Mouse (Mus musculus) kidney, embryonic 14.5 days (tissue): ENCODE data around the gene Birc6. TPM values are rescaled to one million over a fixed set of nuclear protein-coding genes. Genes with fewer than 3 reads are reported as not detected.

Experiments
- ATAC-seq: fragments of 200-750 bp; cut with Nextera tagmentation; 2 replicates; pipeline ENCODE4 v1.8.0; 2017; ENCODE audit warnings: moderate number of reproducible peaks, mild to moderate bottlenecking, moderate TSS enrichment, moderate library complexity; ENCODE audit not compliant: low FRiP score, low TSS enrichment
- H3K27ac ChIP-seq: fragments of 300-500 bp; sonication (generic); 2 replicates; pipeline ENCODE4 v1.5.1; 2014; ENCODE audit warnings: low read depth, mild to moderate bottlenecking, low read length, moderate library complexity, mixed read lengths
- H3K27me3 ChIP-seq: fragments of 300-500 bp; sonication (generic); 2 replicates; pipeline ENCODE4 v1.6.1; 2014; ENCODE audit warnings: mild to moderate bottlenecking, low read length; ENCODE audit not compliant: control insufficient read depth, insufficient read depth
- H3K36me3 ChIP-seq: fragments of 300-500 bp; sonication (generic); 2 replicates; pipeline ENCODE4 v1.6.1; 2014; ENCODE audit warnings: low read length, mixed read lengths; ENCODE audit not compliant: control insufficient read depth, insufficient read depth
- H3K4me1 ChIP-seq: fragments of 300-500 bp; sonication (generic); 2 replicates; pipeline ENCODE4 v1.6.1; 2014; ENCODE audit warnings: low read length, mixed read lengths; ENCODE audit not compliant: control insufficient read depth, insufficient read depth
- H3K4me2 ChIP-seq: fragments of 300-500 bp; sonication (generic); replicated peaks from 2 replicates; pipeline ENCODE4 v1.6.1; 2014; ENCODE audit warnings: low read depth, mild to moderate bottlenecking, low read length
- H3K4me3 ChIP-seq: fragments of 300-500 bp; sonication (generic); 2 replicates; pipeline ENCODE4 v1.5.1; 2014; ENCODE audit warnings: mild to moderate bottlenecking, low read length
- H3K9ac ChIP-seq: fragments of 300-500 bp; sonication (generic); 2 replicates; pipeline ENCODE4 v1.6.1; 2014; ENCODE audit warnings: low read depth, mild to moderate bottlenecking, low read length, moderate library complexity
- H3K9me3 ChIP-seq: fragments of 300-500 bp; sonication (generic); 2 replicates; pipeline ENCODE4 v1.6.1; 2016; ENCODE audit warnings: low read length; ENCODE audit not compliant: control insufficient read depth
- WGBS: fragments of 180-500 bp; shearing (Covaris S2); extraction: QIAGEN DNeasy Blood & Tissue Kit; methylation state at CpG from one replicate; pipeline ENCODE4 v1.1.7; 2014; 5-methylcytosine and 5-hydroxymethylcytosine counted together
- polyA plus RNA-seq: library from polyadenylated mRNA; unstranded; fragments of >200 nt; fragmentation: Nextera tagmentation; extraction: Ambion mirVana; gene quantifications from 2 replicates; pipeline ENCODE4 v1.2.1, GENCODE M21; 2014

The Birc6 gene
- polyA plus RNA-seq: 110 and 120 TPM in 2 replicates

GRCm38 (mm10) chr17:74527729-74528607 is at the start of gene Birc6:
TSS of gene Birc6 (plus strand) at chr17:74528295.
- Histone ChIP-seq H3K4me3 (peak within 1 kb of the TSS; percentile 96), H3K27ac (peak within 1 kb of the TSS; percentile 99), H3K27me3 (no peaks in the 10 kb centered on the region), H3K9ac (peak within 1 kb of the TSS; percentile 94), H3K36me3 (no peaks in the 10 kb centered on the region), H3K9me3 (no peaks in the 10 kb centered on the region), H3K4me1 (peaks cover 19% of the 10 kb centered on the region; the same call in 1 of the 2 replicates), H3K4me2 (peak within 1 kb of the TSS; percentile 81)
- ATAC-seq: peak; percentile 97
- WGBS: under 1% methylated on average over 71 of the region's 71 CpGs

DNA sequence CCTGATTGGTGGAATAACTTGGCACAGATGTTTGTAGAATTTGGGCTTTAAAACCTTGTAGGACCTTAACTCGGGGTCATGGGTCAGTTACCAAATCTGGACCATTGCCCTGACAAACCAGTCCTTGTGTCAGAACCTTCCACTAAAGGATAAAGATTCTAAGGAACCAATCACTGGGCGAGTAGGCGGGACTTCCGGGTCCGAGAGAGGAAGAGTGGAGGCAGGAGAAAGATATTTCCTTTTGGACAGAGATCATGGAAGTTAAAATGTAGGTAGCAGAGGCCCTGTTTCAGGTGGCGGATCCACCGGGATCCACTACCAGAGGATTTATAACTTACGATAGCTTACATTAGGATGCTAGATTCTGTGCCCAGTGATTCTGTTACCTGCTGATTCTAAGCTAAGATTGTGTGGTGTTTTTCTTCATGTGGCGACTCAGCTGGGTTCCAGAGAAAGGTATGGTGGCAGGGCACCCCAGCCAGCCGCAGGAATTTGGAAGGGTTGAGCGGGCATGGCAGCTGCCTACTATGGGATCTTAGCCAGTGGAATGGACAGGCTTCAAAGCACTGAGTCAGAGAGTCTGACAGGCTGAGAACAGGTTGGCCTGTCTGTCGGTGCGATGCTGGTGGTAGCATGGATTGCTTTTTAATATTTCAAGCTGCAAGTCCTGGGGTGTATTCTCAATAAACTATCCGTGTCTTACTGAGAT is 47.6 kb upstream of the Birc6 start:
- 87% methylated on average over 14 of the region's 14 CpGs for WGBS
- H3K9me3 ChIP-seq: no peaks in the 10 kb centered on the region

DNA sequence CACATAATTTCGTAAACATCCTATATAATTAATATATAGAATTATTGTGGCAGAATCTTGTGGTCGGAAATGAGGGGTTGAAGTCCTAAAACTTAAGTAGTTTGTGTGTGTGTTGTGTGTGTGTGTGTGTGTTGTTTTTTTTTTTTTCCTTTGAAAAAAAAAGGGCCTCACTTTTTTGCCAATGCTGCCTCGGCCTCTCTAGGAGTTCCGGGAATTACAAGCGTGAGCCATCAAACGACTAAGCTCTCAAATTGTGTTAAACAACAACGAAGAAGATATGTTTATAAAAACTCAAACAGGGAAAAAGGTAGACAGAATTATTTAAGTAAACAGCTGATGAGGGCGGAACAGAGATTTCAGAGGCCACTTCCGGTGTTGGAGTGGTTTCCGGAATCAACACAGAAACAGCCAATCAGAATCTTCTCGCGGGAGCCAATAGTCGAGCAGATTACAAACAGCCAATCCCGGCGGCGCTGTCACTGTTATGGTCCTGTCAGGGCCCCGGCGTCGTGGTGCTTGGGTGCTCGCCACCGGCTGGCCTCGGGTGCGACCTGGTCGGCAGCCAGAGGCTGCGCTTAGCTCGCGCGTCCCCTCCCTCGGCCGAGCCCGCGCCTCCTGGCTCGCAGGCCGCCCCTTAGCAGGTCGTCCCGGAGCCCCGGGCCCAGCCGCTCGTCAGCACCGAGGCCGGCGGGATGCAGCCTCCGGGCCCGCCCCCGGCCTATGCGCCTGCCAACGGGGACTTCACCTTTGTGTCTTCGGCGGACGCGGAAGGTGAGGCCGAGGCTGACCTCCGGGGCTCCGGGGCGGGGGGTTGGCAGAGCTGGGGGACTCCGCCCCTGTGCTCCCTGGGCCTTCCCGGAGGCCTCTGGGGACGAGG is 38.8 kb upstream of the Birc6 start, which contains the start of gene Yipf4:
Gene Yipf4 (plus strand): TSS at position 470 of the 877 bp plus-strand sequence.
- H3K4me3 ChIP-seq: peak within 1 kb of the TSS; percentile 98
- peak within 1 kb of the TSS; percentile 89 for H3K9ac ChIP-seq
- H3K9me3 ChIP-seq: no peaks in the 10 kb centered on the region
- peak; percentile 100 for ATAC-seq
- H3K4me1 ChIP-seq: no peaks in the 10 kb centered on the region
- peak within 1 kb of the TSS; percentile 83 for H3K27ac ChIP-seq
- peaks cover 15% of the 10 kb centered on the region for H3K36me3 ChIP-seq
- H3K4me2 ChIP-seq: peak within 1 kb of the TSS; percentile 56
- 5% methylated on average over 58 of the region's 58 CpGs for WGBS
- H3K27me3 ChIP-seq: no peaks in the 10 kb centered on the region

More for the DNA sequence above, 47.6 kb upstream of the Birc6 start:
- Histone ChIP-seq H3K4me3 (no peak overlapping the region), H3K27me3 (no peaks in the 10 kb centered on the region), H3K4me2 (no peak overlapping the region), H3K4me1 (no peaks in the 10 kb centered on the region), H3K9ac (no peak overlapping the region), H3K27ac (no peak overlapping the region), H3K36me3 (no peaks in the 10 kb centered on the region)
- ATAC-seq: no peak

GRCm38 (mm10) chr17:74489901-74490220 is 38.2 kb upstream of the Birc6 start:
- peak overlapping the region; percentile 83 for H3K27ac ChIP-seq
- H3K4me3 ChIP-seq: peak overlapping the region; percentile 98
- H3K9ac ChIP-seq: peak overlapping the region; percentile 89
- no peak for ATAC-seq
- under 1% methylated on average over 12 of the region's 12 CpGs for WGBS
- no peaks in the 10 kb centered on the region for H3K27me3 ChIP-seq
- no peaks in the 10 kb centered on the region for H3K9me3 ChIP-seq
- H3K4me2 ChIP-seq: peak overlapping the region; percentile 56
- peaks cover 21% of the 10 kb centered on the region for H3K36me3 ChIP-seq
- no peaks in the 10 kb centered on the region for H3K4me1 ChIP-seq

- 95% methylated on average over 3 of the region's 3 CpGs for WGBS
- no peak overlapping the region for H3K4me2 ChIP-seq
- no peak for ATAC-seq
Measured at GRCm38 (mm10) chr17:74491565-74491964, 36.5 kb upstream of the Birc6 start.

DNA sequence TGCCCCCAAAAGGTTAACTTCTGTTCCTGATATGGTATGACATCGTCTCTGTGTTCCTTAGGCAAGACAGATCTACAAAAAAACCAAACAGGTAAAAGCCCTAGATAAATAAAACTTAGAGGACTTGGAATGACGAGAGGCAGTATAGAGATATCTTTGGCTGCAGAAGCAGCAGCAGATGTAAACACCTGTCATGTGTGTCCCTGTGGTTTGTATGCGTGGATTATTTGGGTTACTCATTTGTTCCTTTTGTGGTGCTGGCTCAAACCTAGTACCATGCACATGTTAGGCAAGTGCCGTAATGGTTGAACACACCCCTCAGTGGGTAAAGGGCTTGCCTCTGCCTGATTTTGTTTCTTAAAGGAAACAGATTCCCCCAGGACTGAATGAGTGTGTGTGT is 27.9 kb upstream of the Birc6 start:
- H3K9me3 ChIP-seq: no peaks in the 10 kb centered on the region
- no peaks in the 10 kb centered on the region for H3K27me3 ChIP-seq
- H3K4me3 ChIP-seq: no peak overlapping the region
- peaks cover 47% of the 10 kb centered on the region for H3K36me3 ChIP-seq
- WGBS: 89% methylated on average over 4 of the region's 4 CpGs
- no peak overlapping the region for H3K9ac ChIP-seq
- no peak overlapping the region for H3K27ac ChIP-seq
- no peaks in the 10 kb centered on the region for H3K4me1 ChIP-seq
- no peak for ATAC-seq
- no peak overlapping the region for H3K4me2 ChIP-seq

More at GRCm38 (mm10) chr17:74491565-74491964, 36.5 kb upstream of the Birc6 start:
- H3K9me3 ChIP-seq: no peaks in the 10 kb centered on the region
- H3K9ac ChIP-seq: no peak overlapping the region
- no peaks in the 10 kb centered on the region for H3K4me1 ChIP-seq
- peaks cover 35% of the 10 kb centered on the region for H3K36me3 ChIP-seq
- H3K4me3 ChIP-seq: no peak overlapping the region
- H3K27me3 ChIP-seq: no peaks in the 10 kb centered on the region
- no peak overlapping the region for H3K27ac ChIP-seq

DNA sequence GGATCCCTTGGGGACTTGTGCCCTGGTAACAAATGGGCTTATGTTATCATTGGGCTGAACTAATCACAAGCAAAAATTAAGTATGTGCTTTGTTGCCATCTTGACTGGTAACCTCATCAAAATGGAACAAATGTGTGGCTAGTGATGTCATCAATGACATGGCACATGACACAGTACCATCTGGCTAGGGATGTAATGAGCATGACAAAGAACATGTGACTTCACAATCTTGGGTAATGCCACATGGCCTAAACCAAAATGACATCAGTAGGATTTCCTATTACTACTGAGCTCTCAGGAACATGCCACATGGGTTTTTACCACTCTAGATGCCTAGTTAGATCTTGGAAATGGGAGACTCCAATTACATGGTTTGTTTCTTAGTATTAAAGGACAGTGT is 27.0 kb upstream of the Birc6 start:
- no peak overlapping the region for H3K27ac ChIP-seq
- no peaks in the 10 kb centered on the region for H3K4me1 ChIP-seq
- H3K9me3 ChIP-seq: no peaks in the 10 kb centered on the region
- H3K4me2 ChIP-seq: no peak overlapping the region
- no peak overlapping the region for H3K9ac ChIP-seq
- H3K4me3 ChIP-seq: no peak overlapping the region
- H3K36me3 ChIP-seq: peaks cover 40% of the 10 kb centered on the region
- no peak for ATAC-seq
- no peaks in the 10 kb centered on the region for H3K27me3 ChIP-seq

- no peak overlapping the region for H3K9ac ChIP-seq
- H3K27ac ChIP-seq: no peak overlapping the region
- H3K4me1 ChIP-seq: no peaks in the 10 kb centered on the region
- ATAC-seq: no peak
- no peaks in the 10 kb centered on the region for H3K27me3 ChIP-seq
- H3K9me3 ChIP-seq: no peaks in the 10 kb centered on the region
- no peak overlapping the region for H3K4me3 ChIP-seq
- no peaks in the 10 kb centered on the region for H3K36me3 ChIP-seq
- no peak overlapping the region for H3K4me2 ChIP-seq
- 70% methylated on average over 2 of the region's 2 CpGs for WGBS
Measured at GRCm38 (mm10) chr17:74507934-74508333, 20.2 kb upstream of the Birc6 start.
